Mouse (Mus musculus): ENCODE results near the gene Snx21. TPM values are rescaled to one million over a fixed set of nuclear protein-coding genes. Genes with fewer than 3 reads are reported as not detected.

Gene Snx21
- 36.6 and 50.0 TPM in 2 replicates for total RNA-seq (2021)
- long read RNA-seq, transcript Snx21-203 (2 exons, 1,243 nt): minor isoform, 6 of 37 reads
- long read RNA-seq, transcript Snx21-201 (3 exons, 2,590 nt): major isoform, 15 of 37 reads
- long read RNA-seq, partial matches to known transcripts: 1 of 37 reads
- long read RNA-seq, other reads (novel, unspliced or antisense): 12 of 37 reads

DNA sequence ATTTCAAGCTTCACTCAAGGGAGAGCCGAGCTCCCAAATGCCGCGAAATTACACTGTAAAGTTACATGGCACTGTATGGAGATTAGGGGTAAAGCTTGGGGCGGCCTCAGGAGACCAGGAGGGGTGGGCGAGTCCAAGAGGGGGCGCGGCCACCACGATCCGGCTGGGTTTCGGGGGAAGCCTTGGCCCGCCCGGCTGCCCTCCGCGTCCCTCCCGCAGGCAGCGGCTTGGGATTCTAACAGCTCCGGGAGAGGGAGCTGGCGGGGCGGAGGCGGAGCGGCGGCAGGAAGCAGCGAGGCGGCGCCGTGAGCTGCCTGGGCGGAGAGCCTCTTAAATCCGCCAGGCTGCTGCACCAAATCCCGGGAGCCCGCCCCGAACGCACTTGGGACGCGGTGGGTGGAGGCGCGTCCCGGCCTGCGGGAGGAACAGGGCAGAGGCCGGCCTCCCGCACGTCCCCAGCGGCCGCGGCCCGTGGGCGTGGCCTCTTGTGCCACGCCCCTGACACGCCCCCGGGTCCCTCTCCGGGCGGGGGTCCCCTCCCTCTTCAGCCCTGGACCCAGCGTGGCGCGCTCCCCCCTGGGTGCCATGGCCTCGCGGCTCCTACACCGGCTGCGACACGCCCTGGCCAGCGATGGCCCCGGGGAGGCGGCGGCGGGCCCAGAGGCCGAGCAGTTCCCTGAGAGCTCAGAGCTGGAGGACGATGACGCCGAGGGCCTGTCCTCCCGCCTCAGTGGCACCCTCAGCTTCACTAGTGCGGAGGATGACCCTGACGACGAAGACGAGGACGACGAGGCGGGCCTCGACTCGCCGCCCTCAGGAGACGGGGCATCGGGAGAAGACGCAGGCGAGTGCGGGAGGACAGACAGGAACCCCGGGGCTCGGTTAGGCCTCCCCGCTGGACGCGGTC is at the start of gene Snx21:
Gene Snx21, plus strand, starts transcription at position 343 of the 907 bp plus-strand sequence.
- DNase-seq: peak; percentile 95

DNA sequence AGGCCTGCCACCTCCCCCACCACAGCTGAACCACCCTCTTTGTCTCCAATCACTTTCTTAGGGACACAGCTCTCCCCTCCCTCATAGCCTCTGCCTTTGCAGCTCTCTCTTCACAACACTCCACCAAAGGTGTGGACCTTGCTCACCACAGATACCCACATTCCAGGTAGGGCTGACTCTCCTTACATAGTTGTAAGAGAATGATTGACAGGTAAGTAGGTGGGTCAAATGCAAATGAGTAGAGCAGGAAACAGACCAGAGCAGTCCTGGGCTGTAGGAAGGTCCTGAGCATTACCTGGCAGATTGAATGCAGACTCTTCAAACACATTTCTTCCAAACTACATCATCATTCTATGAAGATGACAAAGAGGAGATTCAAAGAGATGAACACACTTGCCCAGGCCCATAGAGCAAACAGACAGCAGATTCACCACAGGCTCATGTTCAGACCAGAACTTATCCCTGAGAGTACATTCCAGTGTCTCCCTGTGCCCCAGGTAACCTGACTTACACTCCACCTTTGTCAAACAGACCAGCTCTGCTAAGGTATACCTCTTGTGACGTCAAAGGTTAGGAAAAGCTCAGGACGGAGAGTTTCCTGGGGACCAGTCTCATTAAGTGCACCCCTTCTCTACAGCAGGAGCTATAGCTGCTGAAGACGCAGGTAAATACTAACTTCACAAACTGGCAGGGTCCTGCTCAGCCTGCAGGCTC is 48.1 kb upstream of the Snx21 start:
- no peak for DNase-seq

DNA sequence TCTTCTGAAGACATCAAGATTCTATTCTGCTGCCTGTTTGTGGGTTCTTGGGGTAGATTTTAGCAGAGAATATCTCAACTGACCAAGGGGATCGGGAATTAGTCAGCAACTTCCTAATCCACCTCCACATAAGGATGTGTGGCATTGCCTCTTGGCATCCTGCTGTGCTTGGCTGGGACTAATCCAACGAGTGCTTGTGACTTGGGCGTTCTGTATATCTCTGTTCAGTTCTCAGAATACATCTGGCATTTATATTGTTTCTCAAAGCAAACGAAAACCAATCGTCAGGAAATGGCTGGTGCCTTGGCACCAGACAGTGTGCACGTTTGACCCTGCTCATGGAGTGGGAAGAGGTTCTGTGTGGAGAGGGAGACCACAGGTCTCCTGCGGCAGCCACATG is 45.7 kb upstream of the Snx21 start:
- DNase-seq: no peak

GRCm38 (mm10) chr2:164744987-164745386 is 40.6 kb upstream of the Snx21 start:
- no peak for DNase-seq

GRCm38 (mm10) chr2:164745843-164746479 is 39.7 kb upstream of the Snx21 start, which contains the start of the genes Wfdc3 and Dnttip1:
Gene Wfdc3 (minus strand): TSS chr2:164745931.
Gene Dnttip1 (plus strand): TSS chr2:164745983.
- peak; percentile 95 for DNase-seq

DNA sequence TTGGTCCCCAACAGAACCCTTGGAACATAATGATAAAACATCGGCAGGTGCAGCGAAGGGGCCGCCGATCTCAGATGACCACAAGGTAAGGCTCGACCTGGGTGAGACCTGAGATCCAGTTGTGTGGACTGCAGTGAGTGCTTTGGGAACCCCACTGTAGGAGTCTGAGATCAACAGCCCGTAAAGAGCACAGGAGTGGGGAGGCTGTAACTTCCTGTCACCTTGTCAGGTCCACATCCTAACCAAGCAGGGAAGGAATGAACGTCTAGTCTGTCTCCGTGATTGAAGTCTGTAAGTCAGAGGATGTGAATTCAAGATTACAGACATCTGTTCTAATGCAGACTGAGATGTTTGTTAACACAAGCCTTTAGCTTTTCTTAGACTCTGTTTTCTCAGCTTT is 38.9 kb upstream of the Snx21 start:
- no peak for DNase-seq

GRCm38 (mm10) chr2:164748191-164748590 is 37.4 kb upstream of the Snx21 start:
- no peak for DNase-seq

DNA sequence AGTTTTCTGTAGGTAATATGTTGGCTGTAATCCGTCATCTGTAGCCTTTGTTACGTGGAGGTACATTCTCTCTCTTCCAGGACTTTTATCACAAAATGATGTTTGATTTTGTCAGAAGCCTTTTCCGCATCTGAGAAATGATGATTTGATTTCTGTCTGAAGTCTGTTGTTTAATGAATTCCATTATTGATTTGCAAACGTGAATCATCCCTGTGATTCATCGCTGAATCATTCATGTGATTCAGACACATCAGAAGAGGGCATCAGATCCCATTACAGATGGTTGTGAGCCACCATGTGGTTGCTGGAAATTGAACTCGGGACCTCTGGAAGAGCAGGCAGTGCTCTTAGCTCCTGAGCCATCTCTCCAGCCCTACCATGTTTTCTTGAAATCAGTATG is 36.6 kb upstream of the Snx21 start:
- no peak for DNase-seq

GRCm38 (mm10) chr2:164752454-164752853 is 33.2 kb upstream of the Snx21 start:
- DNase-seq: no peak

- DNase-seq: no peak
Observed at GRCm38 (mm10) chr2:164754105-164754504, 31.5 kb upstream of the Snx21 start.

DNA sequence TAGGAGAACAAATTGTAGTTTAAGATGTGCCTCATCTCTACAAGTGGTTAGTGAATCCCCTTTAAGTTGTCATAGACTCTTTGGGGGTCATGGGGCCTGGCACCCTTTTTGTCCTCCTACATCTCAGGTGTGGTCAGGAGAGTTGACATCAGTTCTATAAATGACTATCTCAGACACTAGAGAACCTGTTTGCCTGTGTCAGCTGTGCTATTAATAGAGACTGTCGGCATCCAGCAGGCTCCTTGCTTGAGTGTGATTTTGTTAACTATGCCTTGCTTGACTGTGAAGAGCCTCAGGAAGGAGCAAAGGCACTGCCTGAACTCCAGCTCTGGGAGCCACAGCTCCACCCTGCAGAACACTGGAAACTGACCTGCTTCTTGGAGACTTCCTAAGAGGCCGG is 30.8 kb upstream of the Snx21 start:
- no peak for DNase-seq

DNA sequence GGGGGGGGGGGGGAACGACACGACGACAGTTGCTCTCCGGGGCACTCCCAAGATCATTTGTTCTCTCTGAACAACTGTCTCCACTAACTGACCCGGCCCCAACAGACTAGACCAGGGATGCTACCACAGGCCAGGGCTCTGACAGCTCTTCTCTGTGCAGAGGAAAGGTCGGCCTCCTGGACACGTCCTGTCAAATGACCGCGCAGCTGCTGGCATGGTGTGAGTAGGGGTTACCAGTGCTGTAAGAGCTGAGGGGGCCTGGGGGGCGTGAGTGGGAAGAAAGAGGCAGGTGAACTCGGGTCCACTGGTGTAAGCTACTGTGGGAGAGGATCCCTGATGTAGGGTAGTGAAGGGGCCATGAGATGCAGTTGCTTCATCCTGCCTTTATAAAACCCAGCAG is 27.8 kb upstream of the Snx21 start:
- no peak for DNase-seq

DNA sequence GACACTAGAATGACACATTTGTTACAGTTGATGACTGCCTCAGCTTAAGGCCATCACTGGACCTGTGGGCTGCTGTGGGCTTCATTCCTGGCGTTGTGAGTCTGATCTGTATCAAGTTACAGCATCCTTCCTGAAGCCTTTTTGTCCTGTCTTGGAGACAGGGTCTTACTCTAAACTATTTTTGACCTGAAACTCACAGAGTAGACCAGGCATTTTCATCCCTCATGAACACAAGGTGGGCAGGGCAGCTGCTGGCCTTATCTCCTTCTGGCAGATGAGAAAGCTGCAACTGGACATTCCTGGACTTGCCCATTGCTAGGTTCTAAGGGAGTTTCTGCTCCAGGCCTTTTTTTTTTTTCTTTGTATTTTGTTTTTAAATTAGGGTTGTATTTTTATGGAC is 26.9 kb upstream of the Snx21 start:
- DNase-seq: no peak

DNA sequence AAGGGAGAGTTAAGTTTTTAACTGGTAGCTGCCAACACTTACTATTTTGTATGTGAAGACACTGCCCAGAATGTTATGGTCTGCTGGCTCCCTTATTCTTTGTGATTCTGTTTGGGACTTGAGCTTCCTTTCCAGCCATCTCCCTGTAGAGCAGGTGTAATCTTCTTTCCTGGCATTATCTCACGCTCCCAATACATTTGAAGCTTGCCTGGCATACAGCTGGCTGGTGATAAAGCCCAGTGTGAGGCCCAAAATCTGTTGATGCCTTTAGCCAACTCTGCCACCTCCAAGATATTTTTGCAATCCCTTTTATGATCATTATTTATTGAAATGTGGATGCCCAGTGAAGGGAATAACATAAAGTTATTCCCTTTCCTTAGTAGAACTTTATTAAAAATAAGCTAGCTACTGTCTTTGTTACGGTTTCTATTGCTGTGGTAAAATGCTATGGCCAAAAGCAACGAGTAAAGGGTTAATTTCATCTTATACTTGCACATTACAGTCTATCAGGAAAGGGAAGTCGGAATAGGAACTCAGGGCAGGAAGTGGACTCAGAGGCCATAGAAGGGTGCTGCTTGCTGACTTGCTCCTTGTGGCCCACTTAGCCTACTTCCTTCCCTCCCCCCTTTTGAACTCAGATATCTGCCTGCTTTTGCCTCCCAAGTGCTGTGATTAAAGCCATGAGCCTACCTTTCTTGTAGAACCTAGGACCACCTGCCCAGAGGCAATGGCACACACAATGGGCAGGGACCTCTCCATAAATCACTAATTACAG is 25.4 kb upstream of the Snx21 start:
- DNase-seq: no peak

GRCm38 (mm10) chr2:164761502-164761901 is 24.1 kb upstream of the Snx21 start:
- no peak for DNase-seq

DNA sequence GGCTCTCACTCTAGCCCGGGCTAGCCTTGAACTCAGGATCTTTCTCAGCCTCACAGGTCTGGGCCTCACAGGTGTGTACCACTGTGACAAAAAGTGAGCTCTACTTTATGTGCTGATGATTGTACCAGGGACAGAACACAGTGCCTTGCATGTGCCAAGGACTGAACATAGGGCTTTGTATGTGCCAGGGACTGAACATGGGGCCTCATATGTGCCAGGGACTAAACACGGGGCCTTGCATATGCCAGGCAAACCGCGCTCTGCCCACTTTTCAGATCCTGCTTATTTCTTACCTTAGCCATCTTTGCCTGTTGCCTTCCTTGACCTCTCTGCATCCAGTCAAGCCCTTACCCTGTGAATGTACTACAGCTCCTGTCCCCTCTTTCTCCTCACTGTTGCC is 23.7 kb upstream of the Snx21 start:
- DNase-seq: no peak

DNA sequence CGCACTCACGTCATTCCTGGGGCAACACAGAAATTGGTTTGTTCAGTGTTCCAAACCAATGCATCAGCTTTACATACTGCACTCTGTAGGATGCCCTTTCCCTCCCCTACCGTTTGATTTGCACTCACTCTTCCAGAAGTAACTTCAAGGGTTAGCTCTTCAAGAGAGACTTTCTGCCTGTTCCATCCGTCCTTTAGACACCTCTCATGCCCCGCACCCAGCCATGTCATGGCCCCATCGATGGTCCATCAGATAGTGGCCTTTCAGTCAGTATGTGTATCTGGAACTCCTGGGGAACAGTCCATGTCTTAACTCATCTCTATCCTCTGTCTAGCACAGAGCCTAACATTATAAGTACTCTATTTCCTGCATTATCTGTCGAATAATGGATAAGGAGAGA is 23.0 kb upstream of the Snx21 start:
- DNase-seq: no peak

DNA sequence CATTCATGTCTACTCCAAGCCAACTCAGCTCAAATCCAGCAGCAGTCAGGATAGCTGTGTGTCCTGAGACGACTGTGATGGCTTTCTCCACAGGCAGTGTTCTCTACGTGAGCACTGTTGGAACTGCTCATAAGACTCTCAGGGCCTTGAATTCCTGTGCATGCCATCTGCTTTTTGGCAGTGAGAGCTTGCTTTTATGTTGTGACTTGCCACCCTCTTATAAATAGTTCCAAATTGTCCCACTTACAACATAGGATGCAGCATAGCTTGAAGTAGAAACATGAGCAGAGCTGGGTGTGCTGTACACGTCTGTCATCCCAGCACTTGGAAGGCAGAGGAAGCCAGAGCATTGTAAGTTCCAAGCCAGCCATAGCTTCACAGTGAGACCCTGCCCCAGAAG is 19.8 kb upstream of the Snx21 start:
- DNase-seq: no peak

- no peak for DNase-seq
Observed at GRCm38 (mm10) chr2:164767812-164768540, 17.6 kb upstream of the Snx21 start.

GRCm38 (mm10) chr2:164769258-164770037 is 16.2 kb upstream of the Snx21 start, which contains the start of gene Ube2c:
Gene Ube2c (plus strand): TSS chr2:164769898.
- peak; percentile 96 for DNase-seq

Measured in adrenal gland, postnatal 25 days (tissue).